ENCODE assay signal across 8 mouse cellular contexts in genomic region chr11:67010430-67010829, GRCm38 (mm10). TPM values are rescaled to one million over a fixed set of nuclear protein-coding genes. Genes with fewer than 3 reads are reported as not detected.
A peak's percentile ranks its signal among the peaks of the same experiment; 100 is the strongest.
DNase-seq lines count a peak whose midpoint lies in the region; ATAC-seq and TF ChIP-seq lines count a peak whose summit lies in the region.
"Had no signal": no experiment of that assay in that cellular context is flagged by ENCODE, and none has a peak within 500 bp of the region (broad histone marks: within the 10 kb centered on the region; RNA-seq: fewer than 3 reads in every experiment).

No protein-coding gene starts in this region.

- H3K27ac ChIP-seq in left cerebral cortex, adult 2 months = no peak overlapping the region
- no peak overlapping the region for H3K27ac ChIP-seq in forebrain, embryonic 15.5 days (replicated peaks)
- peak overlapping the region; percentile 28; the same call in 1 of the 2 replicates for H3K27ac ChIP-seq in midbrain, embryonic 15.5 days

- WGBS in forebrain, embryonic 15.5 days = 7% methylated on average over 8 of the region's 8 CpGs
- WGBS in midbrain, embryonic 15.5 days = 5% methylated on average over 8 of the region's 8 CpGs

- H3K4me1 ChIP-seq in forebrain, embryonic 15.5 days = peaks cover 11% of the 10 kb centered on the region; the same call in 1 of the 2 replicates
- peaks cover 24% of the 10 kb centered on the region for H3K4me1 ChIP-seq in midbrain, embryonic 15.5 days

- H3K4me2 ChIP-seq in forebrain, embryonic 15.5 days (replicated peaks) = no peak overlapping the region
- H3K4me2 ChIP-seq in midbrain, embryonic 15.5 days = peak overlapping the region; percentile 12; the same call in 1 of the 2 replicates

- H3K27me3 ChIP-seq in forebrain, embryonic 15.5 days = no peaks in the 10 kb centered on the region
- H3K27me3 ChIP-seq in midbrain, embryonic 15.5 days (replicated peaks) = no peaks in the 10 kb centered on the region

- intact Hi-C loops in left cerebral cortex, adult 2 months (cut with DNase I) = no loop called here

- no peaks in the 10 kb centered on the region for H3K9me3 ChIP-seq in forebrain, embryonic 15.5 days
- H3K9me3 ChIP-seq in midbrain, embryonic 15.5 days = no peaks in the 10 kb centered on the region

- DNase-seq in left cerebral cortex, adult 2 months (ENCODE audit: extremely low spot score in 1 of 2, low spot score in 2 of 2) = no peak
- DNase-seq in left cerebral cortex, adult 11 months (ENCODE audit: low spot score) = no peak
- peak; percentile 68 for DNase-seq in brain, adult 2 months (ENCODE audit: low read depth, low spot score)
- DNase-seq in urinary bladder, postnatal 25 days (ENCODE audit: low spot score) = no peak
- DNase-seq in ovary, postnatal 10 days (ENCODE audit: low spot score) = no peak

- no peaks in the 10 kb centered on the region for H3K36me3 ChIP-seq in forebrain, embryonic 15.5 days
- no peaks in the 10 kb centered on the region for H3K36me3 ChIP-seq in midbrain, embryonic 15.5 days (replicated peaks)

- H3K9ac ChIP-seq in forebrain, embryonic 15.5 days (replicated peaks) = peak overlapping the region; percentile 9; the same call in 1 of the 2 replicates
- no peak overlapping the region for H3K9ac ChIP-seq in midbrain, embryonic 15.5 days

- H3K4me3 ChIP-seq in left cerebral cortex, adult 2 months = no peak overlapping the region
- no peak overlapping the region for H3K4me3 ChIP-seq in forebrain, embryonic 15.5 days
- no peak overlapping the region for H3K4me3 ChIP-seq in midbrain, embryonic 15.5 days

- no peak for ATAC-seq in forebrain, embryonic 15.5 days (replicated peaks)
- ATAC-seq in midbrain, embryonic 15.5 days (replicated peaks) = peak; percentile 82

- TF ChIP-seq CTCF in left cerebral cortex, adult 2 months (IDR thresholded peaks at IDR 0.05) = peak; percentile 44

RNA-seq across cellular contexts. Expression of gene Tmem220, which starts 14.5 kb away (rescaled TPM):
- total RNA-seq in left cerebral cortex, adult 2 months (2021) = under 1 TPM; 0.56 to 0.79 TPM
- polyA plus RNA-seq in forebrain, embryonic 15.5 days (2015; fragmentation: Nextera tagmentation; extraction: Ambion mirVana) = 0.31 and 0.55 TPM in 2 replicates
- polyA plus RNA-seq in midbrain, embryonic 15.5 days (2015; fragmentation: Nextera tagmentation; extraction: Ambion mirVana) = 0.54 and 0.59 TPM in 2 replicates

RNA-seq across cellular contexts. Expression of gene Adprm, which starts 42.0 kb away (rescaled TPM):
- 10 to 100 TPM; 24.2 to 24.8 TPM for total RNA-seq in left cerebral cortex, adult 2 months (2021)
- 34.2 and 34.9 TPM in 2 replicates for polyA plus RNA-seq in forebrain, embryonic 15.5 days (2015; fragmentation: Nextera tagmentation; extraction: Ambion mirVana)
- 32.4 and 35.3 TPM in 2 replicates for polyA plus RNA-seq in midbrain, embryonic 15.5 days (2015; fragmentation: Nextera tagmentation; extraction: Ambion mirVana)

RNA-seq across cellular contexts. Expression of gene Sco1, which starts 42.0 kb away (rescaled TPM):
- 10 to 100 TPM; 10.2 to 11.2 TPM for total RNA-seq in left cerebral cortex, adult 2 months (2021)
- polyA plus RNA-seq in forebrain, embryonic 15.5 days (2015; fragmentation: Nextera tagmentation; extraction: Ambion mirVana) = 14.7 and 15.5 TPM in 2 replicates
- 13.5 and 14.0 TPM in 2 replicates for polyA plus RNA-seq in midbrain, embryonic 15.5 days (2015; fragmentation: Nextera tagmentation; extraction: Ambion mirVana)

RNA-seq across cellular contexts. Expression of gene Tmem238l, which starts 54.0 kb away (rescaled TPM):
- not detected for total RNA-seq in left cerebral cortex, adult 2 months (2021)
- polyA plus RNA-seq in forebrain, embryonic 15.5 days (2015; fragmentation: Nextera tagmentation; extraction: Ambion mirVana) = not detected in 2 replicates
- not detected in 2 replicates for polyA plus RNA-seq in midbrain, embryonic 15.5 days (2015; fragmentation: Nextera tagmentation; extraction: Ambion mirVana)
- polyA plus RNA-seq: liver, embryonic 16.5 days had no signal
